Mouse (Mus musculus) MN1 (cell line): ENCODE results near the gene Gsto1.

Experiments
- DNase-seq: peaks from one replicate; pipeline ENCODE4 v3.0.0-alpha.2; 2016; ENCODE audit warnings: low spot score

The Gsto1 gene

DNA sequence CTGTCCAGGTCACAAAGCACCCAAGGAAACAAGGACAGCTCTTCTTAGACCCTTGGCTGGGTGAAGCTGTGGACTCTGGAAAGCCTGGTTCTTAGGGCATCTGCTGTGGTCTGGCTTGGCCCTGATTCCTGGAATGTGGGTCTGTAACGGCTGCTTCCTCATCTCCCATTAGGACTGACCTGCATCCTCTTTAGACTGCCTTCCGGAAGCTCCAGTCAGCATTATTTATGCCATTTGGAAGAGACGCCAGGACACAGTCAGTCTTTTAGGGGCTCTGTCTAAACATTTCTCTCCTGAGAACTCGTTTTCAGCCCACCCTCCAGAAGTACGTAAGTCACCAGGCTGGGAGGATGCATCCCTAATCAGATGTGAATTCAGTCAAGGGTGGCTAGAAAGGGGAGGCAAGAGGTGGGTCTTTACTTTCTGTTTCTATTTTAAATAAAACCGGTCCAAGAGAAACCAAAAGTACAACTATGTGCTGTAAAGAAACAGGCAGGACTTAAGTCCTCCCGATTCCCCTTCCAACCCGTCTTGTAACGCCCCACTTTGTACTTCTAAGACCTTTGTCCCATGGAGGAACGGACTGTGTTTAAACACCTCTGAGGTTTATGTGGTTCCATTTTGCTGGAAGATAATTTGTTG, 35.8 kb downstream of the Gsto1 start:
- no peak for DNase-seq

DNA sequence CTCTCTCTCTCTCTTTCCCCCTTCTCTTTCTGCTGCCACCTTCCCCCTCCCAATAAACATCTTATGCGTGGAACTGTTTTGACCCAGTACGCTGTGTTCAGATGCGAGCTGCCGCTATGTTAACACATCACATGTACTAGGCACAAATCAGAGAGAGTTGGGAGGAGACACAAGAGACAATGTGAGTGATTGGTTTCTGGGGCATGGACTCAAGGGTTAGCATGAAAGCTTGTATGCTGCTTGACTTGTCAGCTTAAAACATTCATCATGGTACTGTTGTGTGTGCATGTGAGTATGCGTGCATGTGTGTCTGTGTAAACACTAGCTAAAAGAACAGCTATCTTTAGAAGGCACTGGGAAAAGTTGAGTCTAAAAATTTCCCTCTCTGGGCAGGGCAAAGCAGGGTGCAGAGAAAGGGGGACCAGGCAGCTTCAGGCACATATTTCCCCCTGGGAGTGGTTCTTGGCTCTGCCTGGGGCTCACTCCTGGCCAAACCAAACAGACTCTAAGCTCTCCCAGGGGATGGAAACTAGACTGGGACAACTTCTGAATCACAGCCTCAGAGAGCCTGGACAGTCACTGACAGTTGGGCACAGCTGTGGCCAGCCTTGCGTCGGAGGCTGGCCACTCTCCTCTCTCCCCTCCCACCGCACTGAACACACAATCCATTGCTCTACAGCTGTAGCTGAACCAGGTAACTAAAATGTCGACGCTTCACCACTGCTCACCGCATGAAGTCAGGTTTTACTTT, 37.0 kb downstream of the Gsto1 start:
- DNase-seq: peak; percentile 21

DNA sequence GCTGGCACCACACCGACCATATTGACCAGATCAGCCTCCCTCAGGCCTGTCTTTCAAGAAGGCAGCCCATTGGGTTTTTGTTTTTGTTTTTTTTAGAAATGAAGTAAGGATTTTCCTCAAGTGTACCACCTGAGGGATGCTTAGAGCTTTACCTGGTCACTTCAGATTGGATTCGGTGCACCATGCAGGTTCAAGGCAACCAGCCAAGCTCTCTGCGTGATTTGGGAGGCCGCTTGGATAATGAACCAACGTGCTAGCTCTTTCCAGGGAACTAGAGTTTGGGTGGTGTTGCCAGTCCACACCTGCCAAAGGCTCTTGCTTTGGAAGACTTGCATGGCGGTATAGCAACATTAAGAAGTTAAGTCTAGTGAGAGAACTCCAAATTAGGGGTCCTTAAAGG, 38.3 kb downstream of the Gsto1 start:
- no peak for DNase-seq

DNA sequence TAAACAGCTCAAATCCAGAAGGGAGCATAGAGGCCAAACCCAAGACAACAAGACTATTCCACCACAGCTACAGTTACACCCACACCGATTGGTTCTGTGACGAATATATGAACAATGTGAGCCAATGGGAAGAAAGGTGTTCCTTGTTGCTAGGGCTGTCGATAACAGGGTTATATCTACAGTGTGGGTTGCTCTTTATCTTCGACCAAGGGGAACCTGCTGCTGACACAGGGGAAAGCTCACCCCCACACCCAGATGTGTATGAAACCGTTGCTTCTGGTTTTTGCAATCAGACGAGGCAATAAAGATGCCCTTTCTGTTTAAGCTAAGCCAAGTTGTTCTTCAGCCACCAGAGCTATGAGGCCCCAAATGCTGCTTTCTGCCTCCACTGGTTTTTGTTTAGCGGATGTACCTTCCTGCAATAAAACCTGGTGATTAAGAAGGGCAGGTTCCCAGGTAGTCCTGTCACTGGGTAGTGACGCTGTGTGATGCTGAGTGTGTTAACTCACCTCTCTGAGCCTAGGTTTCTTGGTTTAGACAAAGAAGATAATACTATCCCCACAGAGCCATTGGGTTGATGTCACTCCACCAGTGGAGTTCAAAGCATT, 43.8 kb downstream of the Gsto1 start:
- no peak for DNase-seq

DNA sequence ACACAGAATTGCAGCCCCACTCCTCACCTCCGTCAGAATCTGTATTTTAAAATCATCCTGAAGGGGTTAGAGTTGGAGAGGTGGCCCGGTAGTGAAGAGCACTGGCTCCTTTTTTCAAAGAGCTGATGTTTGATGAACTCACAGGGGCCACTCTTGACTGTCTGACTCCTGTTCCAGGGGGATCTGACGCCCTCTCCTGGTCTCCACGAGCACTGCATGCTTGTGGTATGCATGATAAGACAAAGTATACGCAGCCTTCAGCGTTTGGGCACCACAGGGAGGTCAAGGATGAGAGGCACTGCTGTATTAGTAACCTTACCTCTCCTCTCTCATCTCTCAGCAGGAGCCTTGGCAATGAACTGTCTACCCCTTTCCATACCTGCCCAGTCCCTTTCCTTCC, 45.2 kb downstream of the Gsto1 start:
- DNase-seq: no peak

DNA sequence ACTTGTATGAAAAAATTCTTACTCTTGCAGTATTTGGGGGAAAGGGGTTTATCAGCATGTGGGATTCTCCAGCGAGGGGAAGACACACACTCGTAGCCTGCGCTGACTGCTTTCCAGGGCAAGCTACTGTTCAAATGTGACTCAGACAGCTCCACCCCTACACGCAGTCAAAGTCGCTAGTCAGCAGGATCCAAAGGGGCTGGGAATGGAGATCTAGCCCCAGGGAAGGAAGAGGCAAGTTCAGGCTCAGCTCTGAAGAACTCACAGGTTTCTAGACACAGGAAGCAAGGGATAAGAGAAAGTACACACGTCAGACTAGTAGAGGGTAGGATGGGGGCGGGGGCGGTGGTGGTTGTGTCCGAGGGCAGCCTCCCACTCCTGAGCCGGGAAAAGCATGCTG, 45.8 kb downstream of the Gsto1 start:
- DNase-seq: no peak

DNA sequence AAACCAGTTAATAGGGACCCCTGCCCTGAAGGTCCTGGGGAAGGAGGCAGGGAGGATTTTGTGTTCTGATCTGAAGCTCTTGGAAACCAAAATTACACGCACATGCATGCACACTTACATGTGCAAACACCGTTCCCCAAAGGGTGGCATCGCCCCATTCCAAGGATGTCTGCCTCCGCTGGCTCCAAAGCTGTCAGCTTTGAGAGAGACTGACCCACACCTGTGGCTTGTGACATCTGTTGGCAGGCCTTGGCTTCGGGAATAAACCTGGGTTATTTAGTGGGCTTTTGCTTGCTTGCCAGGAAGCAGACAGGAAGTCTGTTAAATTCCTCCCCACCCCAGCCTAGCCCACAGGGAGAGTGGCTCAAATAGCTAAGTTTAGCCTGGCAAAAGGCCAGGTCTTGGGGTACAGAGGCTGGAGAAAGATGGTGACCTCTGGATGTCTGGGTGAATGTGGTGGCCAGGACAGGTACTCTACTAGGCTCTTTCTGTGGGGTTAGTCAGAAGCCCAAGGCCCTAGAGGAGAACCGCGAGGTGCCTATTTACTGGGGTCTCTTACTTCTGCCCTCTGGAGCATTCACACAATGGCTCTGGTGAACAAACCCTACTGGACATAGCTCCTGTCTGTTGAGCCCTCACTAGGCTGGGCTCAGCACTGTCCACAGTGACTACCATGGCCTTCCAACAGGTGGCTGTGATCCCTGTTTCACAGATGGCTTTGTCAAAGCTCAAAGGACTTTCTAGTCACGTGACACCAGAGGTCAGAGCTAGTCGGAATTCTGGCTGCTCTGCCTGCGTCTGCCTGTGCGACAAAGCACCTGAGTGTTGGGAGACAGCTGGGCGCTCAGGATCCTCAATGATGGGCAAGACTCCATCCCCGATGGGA, 47.8 kb downstream of the Gsto1 start:
- DNase-seq: no peak

DNA sequence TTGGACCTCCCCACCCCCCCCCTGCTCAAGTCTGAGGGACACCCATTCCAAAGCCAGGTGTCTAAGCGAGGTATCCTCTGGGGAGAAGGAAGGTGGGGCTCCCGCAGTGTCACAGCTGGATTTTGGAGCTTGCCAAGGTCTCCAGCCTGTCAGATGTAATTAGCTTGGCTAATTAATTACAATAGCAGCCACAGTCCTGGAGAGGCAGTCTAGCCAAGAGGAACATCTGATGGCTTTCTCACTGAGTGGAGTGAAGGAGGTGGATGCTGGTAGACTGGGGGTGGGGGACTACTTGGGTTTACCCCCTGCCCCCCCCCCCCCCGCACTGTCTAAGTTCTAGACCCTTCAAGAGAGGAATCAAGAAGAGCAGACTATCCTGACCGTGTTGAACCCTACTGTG, 48.9 kb downstream of the Gsto1 start:
- peak; percentile 38 for DNase-seq

DNA sequence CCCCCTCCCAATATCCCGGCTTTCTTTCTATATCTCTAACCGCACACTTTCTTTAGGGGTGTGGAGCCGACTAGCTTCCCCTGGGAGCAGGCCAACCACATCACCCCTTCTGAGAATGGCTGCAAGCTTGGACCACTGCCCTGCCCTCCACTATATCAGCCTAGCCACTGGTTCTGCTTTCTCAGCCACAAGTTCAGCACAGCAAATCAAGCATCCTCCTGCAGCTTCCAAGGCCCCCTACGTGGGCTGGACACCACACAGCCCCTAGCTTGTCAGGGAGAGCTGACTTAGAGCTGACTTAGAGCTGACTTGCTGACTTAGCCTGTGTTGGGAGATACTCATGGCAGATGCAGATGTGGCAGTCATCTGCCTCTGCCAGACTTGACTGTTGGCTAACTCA, 50.3 kb downstream of the Gsto1 start:
- no peak for DNase-seq

DNA sequence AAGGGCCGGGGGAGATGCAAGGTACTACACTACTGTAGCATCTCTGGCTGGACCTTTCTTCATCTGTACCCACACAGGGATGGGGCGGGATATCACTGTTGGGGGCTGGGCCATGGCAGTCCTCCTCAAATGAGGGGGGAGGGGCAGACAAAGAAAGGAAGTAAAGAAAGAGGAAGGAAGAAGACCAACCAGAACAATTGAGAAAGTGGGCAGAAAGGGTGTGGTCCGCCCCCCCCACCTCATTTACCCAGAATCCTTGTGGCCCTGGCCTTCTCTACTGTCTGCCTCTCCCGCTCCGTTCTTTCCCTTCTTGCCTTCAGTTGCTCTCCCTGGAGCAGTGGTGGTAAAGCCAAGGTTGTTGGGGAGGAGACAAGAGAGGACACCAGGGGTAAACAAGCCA, 50.8 kb downstream of the Gsto1 start:
- DNase-seq: no peak

DNA sequence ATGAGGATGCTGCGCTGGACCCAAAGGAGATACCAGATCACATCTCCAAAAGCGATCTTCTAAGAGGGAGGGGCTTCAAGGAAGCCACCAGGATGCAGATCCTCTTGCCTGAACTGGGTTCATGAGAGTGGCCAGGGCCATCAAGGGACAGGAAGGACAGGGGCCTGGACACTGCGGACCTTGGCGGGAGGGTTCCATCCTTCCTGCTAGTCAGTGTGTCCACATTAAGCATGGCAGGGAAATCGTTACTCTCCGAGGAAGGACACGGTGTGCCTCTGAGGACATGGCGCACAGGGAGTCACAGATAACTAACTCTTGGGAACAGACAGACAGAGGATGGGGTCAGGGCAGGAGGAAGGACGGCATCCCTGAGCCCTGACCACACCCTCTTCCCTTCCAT, 52.8 kb downstream of the Gsto1 start:
- DNase-seq: no peak

DNA sequence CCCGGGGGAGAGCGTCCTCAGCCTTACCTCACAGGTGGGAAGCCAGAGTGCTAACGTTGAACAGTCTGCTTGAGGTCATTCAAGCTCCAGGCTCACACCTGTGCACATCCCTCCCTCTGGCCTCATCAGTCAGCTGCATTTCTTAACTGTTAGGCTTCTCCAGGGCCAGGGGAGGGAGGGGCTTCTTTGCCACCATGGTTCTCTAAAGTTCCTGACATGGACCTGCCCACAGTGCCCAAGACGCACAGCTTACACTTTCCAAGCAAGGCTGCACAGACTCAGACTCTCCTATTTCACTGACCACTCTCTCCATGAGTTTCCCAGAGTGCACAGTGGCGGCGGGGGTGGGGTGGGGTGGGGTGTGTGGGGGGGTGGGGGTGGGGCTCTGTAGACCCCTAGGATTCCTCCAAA, 54.2 kb downstream of the Gsto1 start:
- no peak for DNase-seq

DNA sequence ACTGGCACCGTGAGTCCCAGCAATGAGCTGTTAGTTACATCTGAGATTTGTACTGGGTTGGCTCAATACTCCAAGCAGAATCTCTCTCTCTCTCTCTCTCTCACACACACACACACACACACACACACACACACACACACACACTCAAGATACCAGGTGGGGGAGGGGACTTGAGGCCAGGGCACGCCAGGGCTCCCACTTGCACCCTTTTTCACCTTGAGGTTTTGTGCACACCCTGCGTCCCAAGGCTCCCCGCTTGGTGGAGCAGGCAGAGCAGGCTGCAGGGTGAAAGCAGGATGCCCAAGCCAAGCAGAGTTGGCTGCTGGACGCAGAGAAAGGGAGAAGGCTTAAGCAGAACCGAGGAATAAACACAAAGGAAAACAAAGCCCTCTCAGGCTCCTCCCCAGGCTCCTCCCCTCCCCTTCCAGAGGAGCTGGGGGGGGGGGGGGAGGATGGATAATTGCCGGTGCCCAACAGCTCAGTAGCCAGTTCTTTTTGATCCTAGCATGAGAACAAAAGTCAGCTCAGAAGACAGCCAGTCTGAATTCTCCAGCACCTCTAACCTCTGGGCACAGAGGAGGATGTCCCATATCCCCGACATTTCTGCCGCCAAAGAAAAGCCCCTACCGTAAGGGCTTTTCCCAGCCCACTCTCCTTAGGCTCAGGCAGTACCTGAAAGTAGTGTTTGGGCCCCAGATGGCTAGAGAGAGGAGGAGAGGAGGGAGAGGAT, 54.8 kb downstream of the Gsto1 start:
- peak; percentile 16 for DNase-seq

DNA sequence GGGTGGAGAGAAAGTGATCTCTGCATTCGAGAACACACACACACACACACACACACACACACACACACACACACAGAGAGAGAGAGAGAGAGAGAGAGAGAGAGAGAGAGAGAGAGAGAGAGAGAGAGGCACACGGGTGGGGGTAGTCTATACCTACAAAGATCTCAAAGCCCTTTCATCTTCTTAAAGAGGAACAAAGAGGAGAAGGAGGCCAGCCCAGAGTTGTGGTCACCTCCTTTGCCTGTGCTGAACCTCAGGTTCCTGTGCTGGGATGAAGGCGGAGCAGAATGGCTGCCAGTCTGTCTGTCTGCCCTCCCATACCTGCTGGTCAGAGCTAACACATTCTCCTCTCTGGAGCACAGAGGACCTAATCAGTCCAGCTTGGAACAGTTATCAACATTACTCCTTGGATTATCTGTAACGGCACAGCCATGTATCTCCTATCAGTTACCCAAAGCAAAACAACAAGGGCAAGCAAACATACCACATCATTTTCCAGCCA, 55.4 kb downstream of the Gsto1 start:
- no peak for DNase-seq

DNA sequence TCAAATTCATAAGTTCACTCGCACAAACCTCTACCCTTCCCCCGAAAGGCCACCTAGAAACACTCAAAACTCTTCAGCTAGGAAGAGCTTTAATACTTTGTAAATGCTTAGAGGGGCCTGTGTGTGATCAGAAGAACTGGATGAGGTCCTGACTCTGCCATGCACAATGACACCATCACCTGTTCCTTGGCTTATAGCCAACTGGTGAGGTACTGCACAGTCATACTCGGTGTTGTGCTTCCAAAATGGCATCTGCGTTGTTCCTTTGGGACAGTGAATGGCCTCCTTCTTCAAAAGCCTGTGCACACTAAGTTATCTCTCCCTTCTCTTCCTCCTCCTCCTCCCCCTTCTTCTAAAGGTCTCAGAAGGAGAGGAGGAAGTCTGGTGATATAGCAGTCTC, 56.0 kb downstream of the Gsto1 start:
- DNase-seq: no peak

DNA sequence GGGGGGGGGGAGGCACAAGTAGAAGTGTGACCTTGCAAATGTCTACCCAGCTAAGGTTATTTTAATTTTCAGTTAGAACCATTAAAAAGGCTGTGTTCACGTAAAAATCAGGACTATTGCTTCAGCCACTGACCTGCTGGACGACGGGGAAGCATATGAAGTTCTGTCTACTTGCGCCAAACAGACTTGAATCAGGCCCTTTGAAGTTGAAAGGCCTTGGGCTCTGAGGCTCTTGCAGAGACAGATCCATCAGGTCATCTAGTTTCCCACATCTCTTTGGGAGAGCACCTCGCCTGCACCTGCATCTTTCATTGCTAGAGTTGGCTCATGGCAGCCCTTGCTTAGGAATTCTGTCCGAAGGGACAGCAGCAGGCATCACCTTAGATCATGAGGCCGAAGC, 58.6 kb downstream of the Gsto1 start:
- no peak for DNase-seq

DNA sequence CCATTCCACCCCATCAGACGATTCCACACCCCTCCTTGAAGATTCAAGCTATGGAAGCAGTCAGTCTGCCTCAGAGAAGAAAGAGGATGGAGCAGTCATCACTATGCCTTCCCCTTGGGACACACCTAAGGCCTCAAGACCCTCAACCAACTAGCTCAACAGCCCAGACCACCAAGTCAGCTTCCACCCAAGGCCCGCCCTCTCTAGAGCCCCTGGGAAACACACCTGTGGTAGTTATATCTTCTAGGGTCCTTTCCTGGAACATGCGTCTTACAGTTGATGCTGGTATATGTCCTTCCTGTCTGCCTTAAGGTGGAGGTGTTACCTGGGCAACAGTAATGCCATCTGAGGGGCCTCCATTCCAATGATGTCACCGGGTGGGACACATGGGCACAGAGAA, 59.4 kb downstream of the Gsto1 start:
- DNase-seq: no peak
